Mouse (Mus musculus): ENCODE measurements around the gene Rhox2e. TPM values are rescaled to one million over a fixed set of nuclear protein-coding genes. Genes with fewer than 3 reads are reported as not detected.
"Not testable (repeated sequence)": the region's sequence is repeated elsewhere in the genome, so short reads cannot be mapped to it uniquely, and the experiment has no call there.

Rhox2e gene
- not detected in 2 replicates for polyA plus RNA-seq (2015; fragmentation: Nextera tagmentation; extraction: Ambion mirVana)

DNA sequence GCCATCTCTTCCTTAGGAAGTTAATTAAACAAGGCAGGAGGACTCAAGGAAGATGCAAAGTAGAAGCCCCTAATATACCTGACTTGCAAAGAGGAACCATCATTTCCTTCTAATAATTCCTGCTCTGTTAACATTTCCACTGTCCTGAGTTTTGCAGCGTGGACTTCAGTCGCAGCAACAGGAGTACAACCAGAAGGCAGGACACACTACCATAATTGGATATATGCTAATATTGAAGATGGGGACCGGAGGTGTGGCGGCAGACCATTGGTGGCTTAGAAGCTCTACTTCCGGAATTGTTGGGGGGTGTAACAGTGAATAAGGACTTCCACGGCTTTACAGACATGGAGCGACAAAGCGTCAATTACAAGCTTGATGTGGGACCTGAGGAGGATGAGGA, at the start of gene Rhox2e:
TSS of gene Rhox2e (plus strand) at position 301 of the 400 bp plus-strand sequence.
- H3K9ac ChIP-seq (replicated peaks; ENCODE audit: low read length); ATAC-seq (ENCODE audit: low FRiP score, low TSS enrichment); H3K36me3 ChIP-seq (ENCODE audit: insufficient read depth, low read length); H3K4me3 ChIP-seq (ENCODE audit: low read length); H3K4me1 ChIP-seq (ENCODE audit: insufficient read depth, low read length); H3K9me3 ChIP-seq (ENCODE audit: low read length); H3K27me3 ChIP-seq (ENCODE audit: insufficient read depth, low read length); H3K4me2 ChIP-seq (replicated peaks; ENCODE audit: low read depth, low read length); H3K27ac ChIP-seq (ENCODE audit: low read length): not testable (repeated sequence)
- WGBS: 82% methylated on average over 2 of the region's 8 CpGs

DNA sequence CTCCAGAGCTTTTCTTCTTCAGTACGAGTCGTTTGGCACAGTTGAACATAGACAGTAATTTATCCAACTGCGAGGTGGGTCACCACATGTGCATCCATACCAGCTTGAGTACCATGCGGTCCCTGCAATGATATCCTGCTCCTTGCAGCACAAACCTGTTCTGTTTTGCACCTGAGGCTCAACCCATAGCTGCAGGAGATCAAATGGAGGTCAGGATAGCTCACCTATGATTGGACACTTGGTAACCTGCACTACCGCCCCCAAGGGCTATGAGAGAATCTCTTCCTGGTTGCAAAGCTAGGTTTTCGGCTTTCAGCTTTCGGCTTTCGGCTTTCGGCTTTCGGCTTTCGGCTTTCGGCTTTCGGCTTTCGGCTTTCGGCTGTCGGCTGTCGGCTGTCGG, 16.2 kb upstream of the Rhox2e start, which contains the start of gene Rhox4d:
TSS of gene Rhox4d (plus strand) at position 301 of the 400 bp plus-strand sequence.
- not testable (repeated sequence) for ATAC-seq (ENCODE audit: low FRiP score, low TSS enrichment)

DNA sequence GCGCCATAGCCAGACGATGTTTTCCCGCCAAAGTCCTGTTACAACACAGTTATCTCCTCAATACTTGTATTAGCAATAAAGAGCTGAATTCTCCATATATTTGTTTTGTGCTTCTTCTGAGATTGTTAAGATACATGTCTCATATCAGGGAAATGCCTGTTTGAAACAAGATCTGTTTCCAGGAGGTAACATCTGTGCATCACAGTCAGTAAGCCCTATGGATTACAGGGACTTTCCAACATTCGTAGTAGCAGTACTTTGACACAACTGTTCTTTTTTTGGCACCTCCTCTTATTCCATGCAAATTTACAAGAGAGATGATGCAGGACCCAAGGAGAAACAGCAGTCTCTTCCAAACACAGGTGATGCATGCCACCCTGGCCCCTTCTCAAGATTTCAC, 11.5 kb downstream of the Rhox2e start, which contains the start of gene Rhox3e:
TSS of gene Rhox3e (plus strand) at position 301 of the 400 bp plus-strand sequence.
- not testable (repeated sequence) for H3K9ac ChIP-seq (replicated peaks; ENCODE audit: low read length); H3K36me3 ChIP-seq (ENCODE audit: insufficient read depth, low read length); H3K27ac ChIP-seq (ENCODE audit: low read length); H3K4me2 ChIP-seq (replicated peaks; ENCODE audit: low read depth, low read length); H3K4me3 ChIP-seq (ENCODE audit: low read length); H3K27me3 ChIP-seq (ENCODE audit: insufficient read depth, low read length); ATAC-seq (ENCODE audit: low FRiP score, low TSS enrichment); H3K9me3 ChIP-seq (ENCODE audit: low read length); H3K4me1 ChIP-seq (ENCODE audit: insufficient read depth, low read length)
- WGBS: 100% methylated on average over 1 of the region's 4 CpGs

More for the DNA sequence above, 16.2 kb upstream of the Rhox2e start, which contains the start of gene Rhox4d:
- WGBS: 85% methylated on average over 16 of the region's 18 CpGs
- not testable (repeated sequence) for H3K9ac ChIP-seq (replicated peaks; ENCODE audit: low read length); H3K27ac ChIP-seq (ENCODE audit: low read length); H3K4me1 ChIP-seq (ENCODE audit: insufficient read depth, low read length); H3K27me3 ChIP-seq (ENCODE audit: insufficient read depth, low read length); H3K4me3 ChIP-seq (ENCODE audit: low read length); H3K4me2 ChIP-seq (replicated peaks; ENCODE audit: low read depth, low read length); H3K36me3 ChIP-seq (ENCODE audit: insufficient read depth, low read length); H3K9me3 ChIP-seq (ENCODE audit: low read length)

DNA sequence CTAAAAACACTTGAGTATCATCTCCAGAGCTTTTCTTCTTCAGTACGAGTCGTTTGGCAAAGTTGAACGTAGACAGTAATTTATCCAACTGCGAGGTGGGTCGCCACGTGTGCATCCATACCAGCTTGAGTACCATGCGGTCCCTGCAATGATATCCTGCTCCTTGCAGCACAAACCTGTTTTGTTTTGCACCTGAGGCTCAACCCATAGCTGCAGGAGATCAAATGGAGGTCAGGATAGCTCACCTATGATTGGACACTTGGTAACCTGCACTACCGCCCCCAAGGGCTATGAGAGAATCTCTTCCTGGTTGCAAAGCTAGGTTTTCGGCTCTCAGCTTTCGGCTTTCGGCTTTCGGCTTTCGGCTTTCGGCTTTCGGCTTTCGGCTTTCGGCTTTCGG, 26.9 kb downstream of the Rhox2e start, which contains the start of gene Rhox4e:
TSS of gene Rhox4e (plus strand) at position 301 of the 400 bp plus-strand sequence.
- H3K9me3 ChIP-seq (ENCODE audit: low read length); H3K27ac ChIP-seq (ENCODE audit: low read length); H3K36me3 ChIP-seq (ENCODE audit: insufficient read depth, low read length); H3K9ac ChIP-seq (replicated peaks; ENCODE audit: low read length); H3K27me3 ChIP-seq (ENCODE audit: insufficient read depth, low read length); ATAC-seq (ENCODE audit: low FRiP score, low TSS enrichment); H3K4me3 ChIP-seq (ENCODE audit: low read length); H3K4me1 ChIP-seq (ENCODE audit: insufficient read depth, low read length); H3K4me2 ChIP-seq (replicated peaks; ENCODE audit: low read depth, low read length): not testable (repeated sequence)
- WGBS: 83% methylated on average over 9 of the region's 18 CpGs

DNA sequence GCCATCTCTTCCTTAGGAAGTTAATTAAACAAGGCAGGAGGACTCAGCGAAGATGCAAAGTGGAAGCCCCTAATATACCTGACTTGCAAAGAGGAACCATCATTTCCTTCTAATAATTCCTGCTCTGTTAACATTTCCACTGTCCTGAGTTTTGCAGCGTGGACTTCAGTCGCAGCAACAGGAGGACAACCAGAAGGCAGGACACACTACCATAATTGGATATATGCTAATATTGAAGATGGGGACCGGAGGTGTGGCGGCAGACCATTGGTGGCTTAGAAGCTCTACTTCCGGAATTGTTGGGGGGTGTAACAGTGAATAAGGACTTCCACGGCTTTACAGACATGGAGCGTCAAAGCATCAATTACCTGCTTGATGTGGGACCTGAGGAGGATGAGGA, 40.9 kb downstream of the Rhox2e start, which contains the start of gene Rhox2f:
TSS of gene Rhox2f (plus strand) at position 301 of the 400 bp plus-strand sequence.
- not testable (repeated sequence) for H3K4me2 ChIP-seq (replicated peaks; ENCODE audit: low read depth, low read length); H3K4me1 ChIP-seq (ENCODE audit: insufficient read depth, low read length); ATAC-seq (ENCODE audit: low FRiP score, low TSS enrichment); H3K9ac ChIP-seq (replicated peaks; ENCODE audit: low read length); H3K27ac ChIP-seq (ENCODE audit: low read length); H3K36me3 ChIP-seq (ENCODE audit: insufficient read depth, low read length); H3K27me3 ChIP-seq (ENCODE audit: insufficient read depth, low read length); H3K9me3 ChIP-seq (ENCODE audit: low read length); H3K4me3 ChIP-seq (ENCODE audit: low read length)
- 97% methylated on average over 6 of the region's 8 CpGs for WGBS

DNA sequence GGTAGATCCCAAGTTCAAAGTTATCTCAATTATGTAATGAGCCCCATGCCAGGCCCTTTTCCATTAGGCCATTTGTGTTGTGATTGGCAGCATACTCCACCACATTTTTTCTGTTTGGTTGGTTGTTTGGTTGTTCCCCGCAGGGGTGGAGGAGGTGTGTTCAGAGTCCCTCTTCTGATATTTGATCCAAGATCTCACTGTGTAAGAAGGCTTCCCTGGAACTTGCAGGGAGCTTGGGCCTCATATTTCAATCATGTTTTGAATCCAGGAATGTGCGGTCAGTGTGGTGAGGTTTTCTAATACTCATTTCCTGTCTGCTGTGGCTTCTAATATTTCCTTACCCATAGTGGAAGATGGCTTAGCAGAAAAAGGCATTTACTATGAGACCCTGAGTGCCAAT, 42.4 kb downstream of the Rhox2e start:
- not testable (repeated sequence) for H3K27ac ChIP-seq (ENCODE audit: low read length); ATAC-seq (ENCODE audit: low FRiP score, low TSS enrichment); H3K4me3 ChIP-seq (ENCODE audit: low read length); H3K9ac ChIP-seq (replicated peaks; ENCODE audit: low read length); H3K4me2 ChIP-seq (replicated peaks; ENCODE audit: low read depth, low read length); H3K36me3 ChIP-seq (ENCODE audit: insufficient read depth, low read length); H3K27me3 ChIP-seq (ENCODE audit: insufficient read depth, low read length); H3K9me3 ChIP-seq (ENCODE audit: low read length); H3K4me1 ChIP-seq (ENCODE audit: insufficient read depth, low read length)
- 25% methylated on average over 2 of the region's 2 CpGs for WGBS

DNA sequence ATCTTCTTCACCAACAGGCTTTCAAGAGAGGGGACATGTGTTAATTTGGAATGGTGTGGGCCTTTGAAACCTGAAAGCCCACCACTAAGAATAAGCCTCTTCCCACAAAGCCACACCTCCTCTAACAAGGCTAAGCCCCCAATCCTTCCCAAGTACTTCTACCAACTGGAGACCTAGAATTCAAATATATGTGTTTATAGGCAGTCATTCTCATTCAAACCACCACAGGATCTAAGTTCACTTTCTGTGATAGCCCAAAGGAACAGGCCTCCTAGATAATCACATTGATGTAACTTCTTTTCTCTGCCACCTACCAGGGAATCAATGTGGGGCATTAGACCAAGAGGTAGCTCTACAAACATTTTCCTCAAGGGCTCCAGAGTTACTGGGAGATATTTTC, 50.4 kb downstream of the Rhox2e start, which contains the start of gene Rhox3f:
TSS of gene Rhox3f (plus strand) at position 301 of the 400 bp plus-strand sequence.
- not testable (repeated sequence) for ATAC-seq (ENCODE audit: low FRiP score, low TSS enrichment); H3K4me3 ChIP-seq (ENCODE audit: low read length); H3K4me1 ChIP-seq (ENCODE audit: insufficient read depth, low read length); H3K4me2 ChIP-seq (replicated peaks; ENCODE audit: low read depth, low read length); H3K27me3 ChIP-seq (ENCODE audit: insufficient read depth, low read length); H3K27ac ChIP-seq (ENCODE audit: low read length); H3K9ac ChIP-seq (replicated peaks; ENCODE audit: low read length); H3K9me3 ChIP-seq (ENCODE audit: low read length); H3K36me3 ChIP-seq (ENCODE audit: insufficient read depth, low read length)

Other genes with a start within 250 kb of the Rhox2e start
- not detected in 2 replicates for gene Rhox3a2, start 150.4 kb upstream of the Rhox2e start, polyA plus RNA-seq (2015; fragmentation: Nextera tagmentation; extraction: Ambion mirVana)
- gene Rhox4a2, start 139.6 kb upstream of the Rhox2e start, polyA plus RNA-seq (2015; fragmentation: Nextera tagmentation; extraction: Ambion mirVana): not detected in 2 replicates
- gene Rhox2b, start 118.4 kb upstream of the Rhox2e start, polyA plus RNA-seq (2015; fragmentation: Nextera tagmentation; extraction: Ambion mirVana): not detected in 2 replicates
- gene Rhox4b, start 98.0 kb upstream of the Rhox2e start, polyA plus RNA-seq (2015; fragmentation: Nextera tagmentation; extraction: Ambion mirVana): not detected in 2 replicates
- gene Rhox2c, start 76.8 kb upstream of the Rhox2e start, polyA plus RNA-seq (2015; fragmentation: Nextera tagmentation; extraction: Ambion mirVana): not detected in 2 replicates
- not detected in 2 replicates for gene Rhox3c, start 71.9 kb upstream of the Rhox2e start, polyA plus RNA-seq (2015; fragmentation: Nextera tagmentation; extraction: Ambion mirVana)
- not detected in 2 replicates for gene Rhox4c, start 50.1 kb upstream of the Rhox2e start, polyA plus RNA-seq (2015; fragmentation: Nextera tagmentation; extraction: Ambion mirVana)
- not detected in 2 replicates for gene Rhox2d, start 37.0 kb upstream of the Rhox2e start, polyA plus RNA-seq (2015; fragmentation: Nextera tagmentation; extraction: Ambion mirVana)
- gene Rhox4d, start 16.1 kb upstream of the Rhox2e start, polyA plus RNA-seq (2015; fragmentation: Nextera tagmentation; extraction: Ambion mirVana): not detected in 2 replicates
- gene Rhox3e, start 11.6 kb downstream of the Rhox2e start, polyA plus RNA-seq (2015; fragmentation: Nextera tagmentation; extraction: Ambion mirVana): not detected in 2 replicates
- not detected in 2 replicates for gene Rhox4e, start 27.0 kb downstream of the Rhox2e start, polyA plus RNA-seq (2015; fragmentation: Nextera tagmentation; extraction: Ambion mirVana)
- not detected in 2 replicates for gene Rhox2f, start 41.0 kb downstream of the Rhox2e start, polyA plus RNA-seq (2015; fragmentation: Nextera tagmentation; extraction: Ambion mirVana)
- gene Rhox3f, start 50.5 kb downstream of the Rhox2e start, polyA plus RNA-seq (2015; fragmentation: Nextera tagmentation; extraction: Ambion mirVana): not detected in 2 replicates
- not detected in 2 replicates for gene Rhox4f, start 77.3 kb downstream of the Rhox2e start, polyA plus RNA-seq (2015; fragmentation: Nextera tagmentation; extraction: Ambion mirVana)
- not detected in 2 replicates for gene Rhox3g, start 98.2 kb downstream of the Rhox2e start, polyA plus RNA-seq (2015; fragmentation: Nextera tagmentation; extraction: Ambion mirVana)
- not detected in 2 replicates for gene Rhox2g, start 113.0 kb downstream of the Rhox2e start, polyA plus RNA-seq (2015; fragmentation: Nextera tagmentation; extraction: Ambion mirVana)
- not detected in 2 replicates for gene Rhox4g, start 120.9 kb downstream of the Rhox2e start, polyA plus RNA-seq (2015; fragmentation: Nextera tagmentation; extraction: Ambion mirVana)
- not detected in 2 replicates for gene Rhox3h, start 138.3 kb downstream of the Rhox2e start, polyA plus RNA-seq (2015; fragmentation: Nextera tagmentation; extraction: Ambion mirVana)
- gene Rhox2h, start 142.8 kb downstream of the Rhox2e start, polyA plus RNA-seq (2015; fragmentation: Nextera tagmentation; extraction: Ambion mirVana): not detected in 2 replicates

All from kidney, embryonic 16.5 days (tissue).